Mouse (Mus musculus) hematopoietic stem cell, adult 5-6 weeks (primary cell): Measurements from ENCODE around the gene Mfn1. TPM values are rescaled to one million over a fixed set of nuclear protein-coding genes. Genes with fewer than 3 reads are reported as not detected.

ENCODE experiments used
- ATAC-seq, 2 experiments: fragments of 125-278 bp in 1 of 2; replicated peaks in 1 of 2; 2 replicates each; pipeline ENCODE4 v1.8.0; 2016 to 2017; ENCODE audit warnings: inconsistent platforms in 2 of 2, mild to moderate bottlenecking in 2 of 2, moderate number of reproducible peaks in 2 of 2, low read depth in 1 of 2, moderate TSS enrichment in 1 of 2; ENCODE audit not compliant: low FRiP score in 2 of 2, poor library complexity in 2 of 2, severe bottlenecking in 2 of 2, insufficient read depth in 1 of 2, low TSS enrichment in 1 of 2
- total RNA-seq: library from RNA; stranded (forward); fragments of 172-1452, 232-1000 nt; gene quantifications from 2 replicates; pipeline ENCODE4 v1.2.3, GENCODE M21; 2017

Mfn1 gene
- total RNA-seq, 1 experiment from 2014 or later, result 36.2 TPM

GRCm38 (mm10) chr3:32508666-32509324, 20.5 kb upstream of the Mfn1 start:
- peak; percentile 64 to 77 for ATAC-seq

- ATAC-seq, result peak; percentile 14 to 16; a peak in 3 of 4 replicates
Observed at GRCm38 (mm10) chr3:32509496-32510374, 19.5 kb upstream of the Mfn1 start, which contains the start of gene Zfp639. TSS of gene Zfp639 (plus strand) at chr3:32510259.

- ATAC-seq, result peak; percentile 78 to 85
Observed at GRCm38 (mm10) chr3:32510375-32511190, 18.7 kb upstream of the Mfn1 start.

GRCm38 (mm10) chr3:32511191-32511550, 18.1 kb upstream of the Mfn1 start:
- ATAC-seq, result no peak

GRCm38 (mm10) chr3:32512686-32513284, 16.5 kb upstream of the Mfn1 start:
- ATAC-seq, result no peak

- ATAC-seq, result no peak
Observed at GRCm38 (mm10) chr3:32513528-32513927, 15.7 kb upstream of the Mfn1 start.

- ATAC-seq, result no peak
Observed at GRCm38 (mm10) chr3:32527181-32527580, 2.1 kb upstream of the Mfn1 start.

- ATAC-seq, result no peak
Observed at GRCm38 (mm10) chr3:32530041-32530440, 776 bp downstream of the Mfn1 start.

GRCm38 (mm10) chr3:32535692-32536091, 6.4 kb downstream of the Mfn1 start:
- no peak for ATAC-seq

- 0 out of 4 replicates have a peak, but pooled peaks of 1 of the 2 experiments have one; percentile 2 for ATAC-seq
Observed at GRCm38 (mm10) chr3:32537556-32537955, 8.3 kb downstream of the Mfn1 start.

GRCm38 (mm10) chr3:32538091-32538490, 8.8 kb downstream of the Mfn1 start:
- ATAC-seq, result no peak

- peak; percentile 58 to 65; a peak in 3 of 4 replicates for ATAC-seq
Observed at GRCm38 (mm10) chr3:32553061-32553460, 23.8 kb downstream of the Mfn1 start.

GRCm38 (mm10) chr3:32563401-32563800, 34.1 kb downstream of the Mfn1 start:
- no peak for ATAC-seq

- no peak for ATAC-seq
Observed at GRCm38 (mm10) chr3:32573086-32573485, 43.8 kb downstream of the Mfn1 start.

- ATAC-seq, result no peak
Observed at GRCm38 (mm10) chr3:32573881-32574280, 44.6 kb downstream of the Mfn1 start.

- ATAC-seq, result no peak
Observed at GRCm38 (mm10) chr3:32575151-32575550, 45.9 kb downstream of the Mfn1 start.

GRCm38 (mm10) chr3:32578772-32579171, 49.5 kb downstream of the Mfn1 start:
- no peak for ATAC-seq
